Mouse (Mus musculus) ES-E14 (cell line): ENCODE results near the gene Aunip.

ENCODE experiments used
- MAFK ChIP-seq: IDR thresholded peaks from 2 replicates; pipeline ENCODE4 v1.6.1; 2014; ENCODE audit warnings: mild to moderate bottlenecking, low read depth, low read length, inconsistent platforms; ENCODE audit not compliant: insufficient read depth
- ZC3H11A ChIP-seq: IDR thresholded peaks from 2 replicates; pipeline ENCODE4 v1.6.1; 2012; ENCODE audit warnings: low read depth, mild to moderate bottlenecking, inconsistent platforms, low read length, borderline replicate concordance

GRCm38 (mm10) chr4:134481270-134481669 is 29.5 kb upstream of the Aunip start:
- TF ChIP-seq MAFK (no peak), ZC3H11A (no peak)
